Mouse (Mus musculus) gastrocnemius, adult 2 months (tissue): Measurements from ENCODE around the gene Limch1. TPM values are rescaled to one million over a fixed set of nuclear protein-coding genes. Genes with fewer than 3 reads are reported as not detected.

Experiments used
- DNase-seq: peaks from one replicate; pipeline ENCODE4 v3.0.0; 2022
- H3K27ac ChIP-seq: fragments of 200-600 bp; 2 replicates; pipeline ENCODE4 v1.8.1; 2022; ENCODE audit warnings: mild to moderate bottlenecking
- H3K4me3 ChIP-seq: fragments of 200-600 bp; 2 replicates; pipeline ENCODE4 v1.8.1; 2022; ENCODE audit warnings: mild to moderate bottlenecking, moderate library complexity
- CTCF ChIP-seq: fragments of 200-600 bp; IDR thresholded peaks from 2 replicates; pipeline ENCODE4 v1.8.1; 2022; ENCODE audit warnings: antibody characterized with exemption, mild to moderate bottlenecking, moderate library complexity
- intact Hi-C: fragments of 180-260 bp; cut with DNase I; formaldehyde crosslinking; loops from one replicate; pipeline ENCODE4 v1.15.1; 2025
- total RNA-seq, 2 experiments: library from RNA; stranded (reverse); gene quantifications; 2 replicates each; pipeline ENCODE4 v1.2.3; 2021

Limch1 gene
- total RNA-seq, 2 experiments from 2014 or later, result 106 to 139 TPM

DNA sequence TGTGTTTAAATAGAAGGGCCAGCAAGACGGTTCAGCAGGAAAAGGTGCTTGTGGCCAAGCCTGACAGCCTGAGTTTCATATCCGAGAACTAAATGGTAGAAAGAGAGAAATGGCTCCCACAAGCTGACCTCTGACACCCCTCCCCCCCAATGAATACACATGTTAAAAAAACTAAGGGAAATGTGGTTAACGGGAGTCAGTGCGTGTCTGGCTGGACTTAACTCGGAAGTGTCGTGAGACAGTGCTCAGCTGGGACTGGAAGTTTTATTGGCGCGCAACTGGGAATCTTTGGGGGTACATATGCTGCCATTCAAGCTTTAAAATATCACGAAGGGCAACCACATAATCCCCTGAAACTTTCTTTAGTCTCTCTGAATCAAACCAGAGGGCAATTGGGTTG is 23.0 kb upstream of the Limch1 start:
- intact Hi-C loops, result no loop called here
- Histone ChIP-seq H3K4me3 (no peak overlapping the region), H3K27ac (no peak overlapping the region)
- DNase-seq, result no peak
- TF ChIP-seq CTCF, result no peak

DNA sequence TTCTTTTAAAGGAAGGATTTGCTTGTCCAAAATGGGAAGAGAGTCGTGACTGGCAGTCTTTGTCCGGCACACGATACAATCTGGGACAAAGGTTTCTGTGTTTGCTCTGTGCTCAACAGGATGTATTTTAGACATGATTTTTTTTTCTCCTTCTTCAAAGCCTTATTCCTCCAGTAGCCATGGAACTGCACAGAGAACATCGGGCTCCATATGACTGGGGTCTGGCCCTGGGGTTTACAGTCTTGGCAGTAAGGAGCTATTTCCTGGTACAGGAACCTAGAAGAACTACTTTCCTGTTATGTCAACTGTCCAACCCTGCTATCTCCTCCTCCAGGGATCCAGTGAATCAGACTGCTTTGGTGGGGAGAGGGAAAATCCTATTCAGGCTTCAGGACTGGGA is 22.6 kb upstream of the Limch1 start:
- no peak overlapping the region for H3K4me3 ChIP-seq
- no peak for DNase-seq
- H3K27ac ChIP-seq, result no peak overlapping the region
- intact Hi-C loops, result no loop called here
- no peak for TF ChIP-seq CTCF

DNA sequence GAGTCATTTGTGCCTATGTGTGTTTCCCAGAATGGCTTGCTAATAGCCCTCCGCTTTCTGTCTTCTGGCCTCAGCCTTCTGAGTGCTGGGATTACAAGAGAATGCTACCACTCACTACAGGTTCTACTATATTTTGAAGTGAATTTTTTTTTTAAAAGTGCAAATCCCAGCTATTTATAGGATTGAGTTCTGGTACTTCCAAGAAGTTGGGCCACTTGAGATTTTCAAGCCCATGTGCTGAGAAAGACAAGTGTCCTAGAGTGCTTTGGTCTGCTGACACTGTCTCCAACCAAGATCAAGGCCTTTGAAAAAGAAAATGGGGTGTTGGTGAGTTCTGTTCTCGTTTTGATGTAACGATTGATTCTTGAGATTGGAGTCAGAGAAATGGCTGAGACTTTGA is 22.0 kb upstream of the Limch1 start:
- no peak for TF ChIP-seq CTCF
- no peak overlapping the region for H3K4me3 ChIP-seq
- DNase-seq, result no peak
- intact Hi-C loops, result no loop called here
- no peak overlapping the region for H3K27ac ChIP-seq

DNA sequence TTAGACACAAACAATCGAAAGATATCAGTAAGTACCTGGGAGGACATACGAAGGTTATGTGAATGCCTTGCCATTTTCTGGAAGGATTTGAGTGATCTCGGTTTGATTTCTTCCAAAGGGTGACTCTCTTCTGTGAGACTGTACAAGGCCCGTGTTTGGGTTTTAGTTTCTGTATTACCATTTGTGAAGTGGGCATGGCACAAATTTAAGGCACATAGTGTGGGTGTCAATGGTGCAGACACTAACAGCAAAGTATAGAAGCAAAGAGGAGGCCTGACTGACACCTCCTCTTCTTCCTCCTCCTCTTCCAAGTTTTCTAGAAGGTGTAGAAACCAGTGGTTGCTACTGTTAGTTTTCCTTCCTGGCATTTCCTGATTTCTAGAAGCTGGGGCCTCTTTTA is 16.3 kb upstream of the Limch1 start:
- Histone ChIP-seq H3K27ac (no peak overlapping the region), H3K4me3 (no peak overlapping the region)
- TF ChIP-seq CTCF, result no peak
- no peak for DNase-seq
- intact Hi-C loops, result no loop called here

DNA sequence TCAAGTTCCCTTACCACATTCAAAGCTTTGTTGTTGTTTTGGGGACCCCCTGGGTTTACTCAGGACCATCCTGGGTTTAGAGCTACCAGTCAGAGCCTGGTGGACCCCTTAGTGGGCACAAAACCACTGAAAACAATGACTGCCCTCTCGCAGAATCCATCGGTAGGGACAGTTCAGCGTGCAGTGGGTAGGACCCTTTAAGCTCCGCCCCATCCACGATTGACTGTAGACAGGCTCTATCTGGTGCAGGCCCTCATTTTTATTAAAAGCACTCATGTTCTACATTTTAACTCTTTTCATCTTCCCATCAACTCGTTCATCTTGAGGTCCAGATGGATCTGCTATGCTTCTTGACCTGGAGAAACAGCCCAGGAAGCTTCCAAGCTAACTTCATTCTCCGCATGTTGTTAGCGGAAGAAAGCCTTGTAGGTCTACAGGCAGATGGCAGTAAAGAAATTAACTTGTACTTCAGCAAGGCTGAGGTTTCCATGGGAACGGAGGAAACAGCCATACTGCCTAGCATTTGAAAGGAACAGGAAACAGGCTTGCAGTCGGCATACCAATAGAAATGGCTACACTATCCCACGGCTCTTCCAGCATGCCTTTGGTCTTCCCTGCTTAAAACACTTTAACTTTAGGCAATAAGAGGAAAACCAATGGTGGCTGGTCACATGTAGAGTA is 14.9 kb upstream of the Limch1 start:
- no peak overlapping the region for H3K27ac ChIP-seq
- intact Hi-C loops, result no loop called here
- DNase-seq, result no peak
- H3K4me3 ChIP-seq, result no peak overlapping the region
- peak; percentile 19; the same call in 1 of the 2 replicates for TF ChIP-seq CTCF

DNA sequence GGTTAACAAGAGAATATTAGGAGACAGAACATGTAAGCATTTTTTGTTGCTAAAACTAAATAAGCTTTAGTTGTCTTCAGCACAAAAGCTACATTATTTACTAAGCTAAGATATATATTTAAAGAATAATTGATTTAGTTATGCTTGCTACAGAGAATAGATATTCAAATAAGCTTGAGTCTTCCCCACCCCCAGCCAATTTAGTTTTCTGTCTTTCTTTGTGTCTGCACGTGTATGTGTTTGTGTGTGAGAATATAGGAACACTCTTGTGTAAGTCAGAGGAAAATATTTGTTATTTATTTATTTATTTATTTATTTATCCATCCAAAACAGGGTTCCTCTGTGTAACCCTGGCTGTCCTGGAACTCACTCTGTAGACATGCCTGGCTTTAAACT is 14.3 kb upstream of the Limch1 start:
- no peak for DNase-seq
- intact Hi-C loops, result no loop called here
- TF ChIP-seq CTCF, result no peak
- Histone ChIP-seq H3K4me3 (no peak overlapping the region), H3K27ac (no peak overlapping the region)

DNA sequence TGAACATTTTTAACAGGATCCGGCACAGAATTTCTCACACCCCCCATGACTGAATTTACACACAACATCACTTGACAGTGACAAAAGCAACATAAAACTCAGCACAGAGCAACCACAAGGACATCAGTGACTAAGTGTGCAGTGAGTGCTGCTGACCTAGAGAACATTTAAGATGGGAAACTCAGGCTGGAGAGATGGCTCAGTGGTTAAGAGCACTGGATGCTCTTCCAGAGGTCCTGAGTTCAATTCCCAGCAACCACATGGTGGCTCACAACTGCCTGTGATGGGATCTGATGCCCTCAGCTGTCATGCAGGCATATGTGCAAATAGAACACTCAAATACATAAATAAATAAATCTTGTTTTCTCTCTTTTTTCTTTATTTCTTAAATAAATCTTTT is 12.1 kb upstream of the Limch1 start:
- DNase-seq, result no peak
- TF ChIP-seq CTCF, result no peak
- H3K4me3 ChIP-seq, result no peak overlapping the region
- intact Hi-C loops, result no loop called here
- no peak overlapping the region for H3K27ac ChIP-seq

DNA sequence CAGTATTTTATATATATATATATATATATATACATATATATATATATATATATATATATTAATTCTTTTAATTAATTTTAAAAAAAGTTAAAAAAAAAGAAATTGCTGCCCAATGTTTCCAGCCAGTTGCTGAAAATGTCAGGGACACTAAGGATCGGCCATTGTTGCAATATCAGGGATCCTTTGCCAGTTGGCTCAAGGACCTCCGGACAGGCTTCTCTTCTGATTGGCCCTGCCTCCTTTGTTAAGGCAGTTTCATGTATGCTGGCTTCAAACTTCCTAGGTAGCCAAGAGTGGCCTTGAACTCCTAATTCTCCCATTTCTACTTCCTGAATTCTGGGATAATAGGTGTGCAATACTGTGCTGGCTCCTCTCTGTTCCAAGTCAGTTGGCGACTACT is 6.3 kb upstream of the Limch1 start:
- DNase-seq, result no peak
- TF ChIP-seq CTCF, result no peak
- intact Hi-C loops, result no loop called here
- Histone ChIP-seq H3K4me3 (no peak overlapping the region), H3K27ac (no peak overlapping the region)

DNA sequence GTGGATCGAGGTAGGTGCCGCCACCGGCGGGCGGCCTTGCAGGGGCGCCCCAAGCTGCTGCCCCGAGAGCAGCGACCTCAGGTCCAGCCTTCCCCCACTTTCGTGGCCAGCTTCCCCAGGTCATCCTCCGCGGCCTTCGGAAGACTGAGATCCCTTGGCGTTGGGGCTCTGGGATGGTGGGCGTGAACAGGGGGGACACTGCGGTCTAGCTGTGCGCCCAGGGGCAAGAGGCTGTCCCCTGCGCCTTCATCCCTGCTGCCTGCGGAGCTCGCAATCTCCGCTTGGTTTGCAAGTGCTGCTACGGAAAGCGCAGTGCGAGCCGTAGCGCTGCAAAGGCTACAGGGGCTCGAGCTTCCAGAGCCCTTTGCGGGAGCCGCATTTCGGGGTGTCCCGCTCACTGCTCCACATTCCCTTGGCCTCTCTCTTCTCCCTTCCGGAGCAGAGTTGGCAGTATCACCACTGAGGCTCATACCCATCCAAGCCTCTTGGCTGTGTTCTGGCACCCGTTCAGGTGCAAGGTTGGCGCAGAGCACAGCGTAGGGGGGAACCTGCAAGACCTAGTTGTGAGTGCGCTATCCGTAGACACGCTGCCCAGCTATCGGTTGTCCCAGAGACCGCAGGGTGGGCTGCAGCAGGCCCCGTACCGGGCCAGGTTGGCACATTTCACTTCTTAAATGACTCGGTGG is 512 bp downstream of the Limch1 start:
- Histone ChIP-seq H3K4me3 (peak overlapping the region; percentile 95), H3K27ac (peak overlapping the region; percentile 95)
- peak; percentile 84 for DNase-seq
- TF ChIP-seq CTCF, result no peak; the same call in 1 of the 2 replicates
- intact Hi-C loops, result loop anchor here (2.0 to 5.0 kb wide), 3 partner anchors 15 to 201 kb away; no protein-coding TSS in a partner anchor

DNA sequence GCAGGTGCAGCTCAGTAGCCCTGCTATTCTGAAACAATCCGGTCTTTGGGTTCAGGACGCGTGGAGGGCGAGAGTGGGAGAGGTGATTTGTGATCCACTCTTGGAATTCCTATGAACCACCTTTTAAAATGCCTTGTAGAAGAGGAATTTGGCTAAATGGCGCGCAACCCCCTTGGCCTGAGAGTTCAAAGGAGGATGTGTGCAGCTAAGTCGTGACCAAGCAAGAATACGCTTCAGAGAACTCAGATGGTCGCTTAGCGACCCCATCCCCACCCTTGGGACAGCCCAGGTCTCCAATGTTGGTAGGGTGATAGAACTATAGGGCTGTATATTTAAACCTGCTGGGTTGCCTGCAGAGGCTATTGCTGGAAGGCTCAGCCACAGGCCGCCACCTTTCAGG is 1.1 kb downstream of the Limch1 start:
- H3K4me3 ChIP-seq, result peak overlapping the region; percentile 95
- intact Hi-C loops, result loop anchor here (2.0 to 5.0 kb wide), 3 partner anchors 14 to 201 kb away; no protein-coding TSS in a partner anchor
- DNase-seq, result no peak

DNA sequence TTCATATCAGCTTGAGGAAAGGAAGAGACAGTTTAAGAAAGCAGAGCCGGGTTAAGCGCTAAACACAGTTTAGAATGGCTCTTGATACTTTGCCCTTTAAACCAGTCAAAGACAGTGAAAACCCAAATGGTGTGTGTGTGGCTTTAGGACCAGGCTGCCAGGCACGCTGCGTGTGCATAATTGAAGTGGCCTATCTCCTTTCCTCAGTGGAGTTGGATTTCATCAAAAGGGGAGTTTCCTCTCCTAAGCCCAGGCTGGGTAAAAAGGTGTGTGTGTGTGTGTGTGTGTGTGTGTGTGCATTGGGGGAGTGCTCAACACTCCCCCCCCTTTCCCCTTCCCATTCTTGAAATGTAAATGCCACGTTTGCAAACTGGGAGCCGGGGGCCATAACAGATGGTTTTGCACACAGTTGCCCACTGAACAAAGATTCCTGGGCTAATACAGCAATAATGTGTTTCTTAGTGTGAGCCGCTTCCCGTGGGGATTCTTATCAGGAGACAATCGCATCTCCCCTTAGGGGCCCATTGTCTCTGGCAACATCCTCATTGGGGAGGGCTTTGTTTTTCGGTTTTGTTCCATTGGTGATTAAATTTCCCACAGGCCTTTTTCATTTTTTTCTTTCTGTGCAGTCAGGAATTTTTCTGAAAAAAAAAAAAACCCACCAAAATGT is 2.3 kb downstream of the Limch1 start:
- peak; percentile 53 for DNase-seq
- no peak for TF ChIP-seq CTCF
- H3K27ac ChIP-seq, result peak overlapping the region; percentile 95
- H3K4me3 ChIP-seq, result peak overlapping the region; percentile 95
- intact Hi-C loops, result loop anchor here (2.0 to 5.0 kb wide), 3 partner anchors 13 to 199 kb away; no protein-coding TSS in a partner anchor

More for the DNA sequence above, 1.1 kb downstream of the Limch1 start:
- no peak for TF ChIP-seq CTCF
- peak overlapping the region; percentile 95 for H3K27ac ChIP-seq

DNA sequence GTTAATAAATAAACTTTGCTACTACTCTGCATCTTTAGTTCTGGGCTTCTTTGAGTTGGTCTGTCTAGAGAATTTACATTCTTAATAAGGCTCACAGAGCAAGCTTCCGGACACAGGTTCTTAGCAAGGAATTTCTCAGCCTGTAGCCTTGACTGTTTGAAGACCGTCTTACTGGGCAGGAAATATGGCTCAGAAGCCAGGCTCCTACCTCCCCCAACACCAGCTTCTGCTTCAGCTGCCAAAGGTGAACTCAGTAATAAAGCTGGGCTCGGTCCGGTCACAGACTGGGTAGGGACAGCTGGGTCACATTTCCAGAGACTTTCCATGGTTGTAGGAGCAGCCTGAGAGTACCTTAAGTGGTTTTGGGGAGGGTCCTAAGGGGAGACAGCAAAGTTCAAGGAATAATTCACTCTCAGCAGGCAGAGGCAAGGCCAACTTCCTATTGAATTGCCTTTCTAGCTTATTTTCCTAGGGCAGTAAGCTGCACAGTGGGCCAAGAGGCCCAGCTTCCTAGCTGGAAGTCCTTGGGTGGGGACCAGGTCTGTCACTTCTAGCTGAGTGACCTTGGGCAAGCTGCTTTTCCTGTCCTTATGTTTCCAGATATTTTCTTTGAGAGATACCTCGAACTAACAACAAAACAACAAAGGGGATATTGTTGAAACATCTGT is 3.0 kb downstream of the Limch1 start:
- no peak for TF ChIP-seq CTCF
- DNase-seq, result peak; percentile 60
- Histone ChIP-seq H3K27ac (peak overlapping the region; percentile 95), H3K4me3 (peak overlapping the region; percentile 95)
- intact Hi-C loops, result loop anchor here (5.0 kb wide), 2 partner anchors 94 to 199 kb away; no protein-coding TSS in a partner anchor
